Mouse (Mus musculus) layer of hippocampus, adult 6 months (tissue): ENCODE measurements around the gene Magt1. TPM values are rescaled to one million over a fixed set of nuclear protein-coding genes. Genes with fewer than 3 reads are reported as not detected.

Experiments used
- long read RNA-seq, 2 experiments: library from polyadenylated mRNA; unstranded; transcript quantifications; one replicate each; pipeline ENCODE4 v2.0.0; 2019 to 2020
- polyA plus RNA-seq: library from polyadenylated mRNA; unstranded; fragments of <200 nt; fragmentation: Nextera tagmentation; gene quantifications from 2 replicates; pipeline ENCODE4 v1.2.3, GENCODE M21; 2021

Gene Magt1
- 8.3 and 10.5 TPM in 2 replicates for polyA plus RNA-seq
- long read RNA-seq, experiment 1, full-length matches to known transcripts: 18 of 28 reads
- long read RNA-seq, experiment 1, partial matches to known transcripts: 5 of 28 reads
- long read RNA-seq, experiment 1, other reads (novel, unspliced or antisense): 5 of 28 reads
- long read RNA-seq, experiment 2, full-length matches to known transcripts: 77 of 85 reads
- long read RNA-seq, experiment 2, partial matches to known transcripts: 0 of 85 reads
- long read RNA-seq, experiment 2, other reads (novel, unspliced or antisense): 8 of 85 reads

DNA sequence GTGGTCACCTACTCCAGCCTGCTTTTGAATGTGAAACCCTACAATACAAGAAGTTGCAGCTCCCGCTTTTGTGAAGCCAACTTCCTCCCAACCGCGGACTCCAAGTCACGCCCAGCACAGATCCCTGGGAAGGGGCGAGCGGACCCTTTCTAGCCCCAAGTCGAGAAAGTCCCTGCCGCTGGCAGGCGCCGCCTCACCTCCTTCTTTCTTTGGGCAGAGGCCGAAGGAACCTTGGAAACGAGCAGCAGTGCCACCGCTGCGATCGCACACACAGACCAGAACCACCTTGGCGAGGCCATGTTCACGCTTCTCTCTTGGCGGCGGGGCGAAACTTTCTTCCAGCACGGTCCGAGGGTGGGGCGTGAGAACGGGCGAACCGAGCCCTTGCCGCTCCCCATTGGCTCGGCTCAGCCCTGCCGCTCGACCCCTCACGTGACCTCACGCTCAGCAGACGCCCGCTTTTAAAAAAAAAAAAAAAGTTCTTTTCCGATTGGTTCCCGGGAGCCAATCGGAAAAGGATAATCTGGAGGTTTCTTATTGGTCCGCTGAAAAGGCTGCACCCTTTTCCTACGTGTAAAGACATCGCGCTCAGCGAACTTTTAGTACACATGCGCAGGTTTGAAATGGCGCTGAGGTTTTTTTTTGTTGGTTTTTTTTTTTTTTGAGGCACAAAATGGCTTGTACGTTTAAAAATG lies at the start of gene Magt1:
Gene Magt1, minus strand, starts transcription at position 442 of the 695 bp plus-strand sequence.

DNA sequence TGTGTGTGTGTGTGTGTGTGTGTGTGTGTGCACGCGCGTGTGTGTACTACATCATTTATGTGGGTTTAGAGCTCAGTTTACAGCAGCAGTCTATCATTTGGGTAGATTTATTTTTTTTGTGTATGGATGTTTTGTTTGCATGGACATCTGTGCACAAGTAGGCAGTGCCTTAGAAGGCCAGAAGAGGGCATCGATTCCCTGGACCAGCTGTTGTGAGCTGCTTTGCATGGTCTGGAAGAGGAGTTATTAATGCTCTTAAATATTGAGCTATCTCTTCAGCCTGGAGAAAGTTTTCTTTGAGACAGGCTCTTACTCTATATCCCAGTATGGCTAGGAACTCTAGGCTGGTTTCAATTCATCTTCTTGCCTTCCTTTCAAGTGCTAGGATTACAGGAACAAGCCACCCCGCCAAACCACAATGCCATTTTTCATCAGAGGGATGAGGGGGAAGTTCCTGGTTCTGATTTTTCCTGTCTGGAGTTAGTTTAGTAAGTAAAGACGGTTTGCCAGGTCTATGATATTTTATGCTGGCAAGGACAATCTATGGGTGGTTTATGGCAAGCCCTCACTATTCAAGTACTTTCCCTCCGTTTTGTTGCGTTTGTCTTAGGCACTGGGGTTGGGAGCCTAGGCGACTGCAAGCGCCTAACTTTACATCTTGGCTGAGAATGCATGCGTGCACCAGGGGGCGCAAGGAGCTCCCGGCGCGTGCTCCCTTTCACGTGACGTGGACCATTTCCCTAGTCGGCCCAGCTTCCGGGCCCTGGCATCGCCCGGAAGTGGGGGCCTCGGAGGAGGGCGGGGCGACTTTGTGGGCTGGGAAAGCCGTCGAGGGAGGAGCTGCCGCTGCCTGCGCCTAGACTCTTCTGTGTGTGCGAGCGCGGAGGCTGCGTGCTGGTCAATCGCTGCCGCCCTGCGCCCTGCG lies 15.0 kb upstream of the Magt1 start, which contains the start of gene Atp7a:
Gene Atp7a, plus strand, starts transcription at position 859 of the 925 bp plus-strand sequence.

DNA sequence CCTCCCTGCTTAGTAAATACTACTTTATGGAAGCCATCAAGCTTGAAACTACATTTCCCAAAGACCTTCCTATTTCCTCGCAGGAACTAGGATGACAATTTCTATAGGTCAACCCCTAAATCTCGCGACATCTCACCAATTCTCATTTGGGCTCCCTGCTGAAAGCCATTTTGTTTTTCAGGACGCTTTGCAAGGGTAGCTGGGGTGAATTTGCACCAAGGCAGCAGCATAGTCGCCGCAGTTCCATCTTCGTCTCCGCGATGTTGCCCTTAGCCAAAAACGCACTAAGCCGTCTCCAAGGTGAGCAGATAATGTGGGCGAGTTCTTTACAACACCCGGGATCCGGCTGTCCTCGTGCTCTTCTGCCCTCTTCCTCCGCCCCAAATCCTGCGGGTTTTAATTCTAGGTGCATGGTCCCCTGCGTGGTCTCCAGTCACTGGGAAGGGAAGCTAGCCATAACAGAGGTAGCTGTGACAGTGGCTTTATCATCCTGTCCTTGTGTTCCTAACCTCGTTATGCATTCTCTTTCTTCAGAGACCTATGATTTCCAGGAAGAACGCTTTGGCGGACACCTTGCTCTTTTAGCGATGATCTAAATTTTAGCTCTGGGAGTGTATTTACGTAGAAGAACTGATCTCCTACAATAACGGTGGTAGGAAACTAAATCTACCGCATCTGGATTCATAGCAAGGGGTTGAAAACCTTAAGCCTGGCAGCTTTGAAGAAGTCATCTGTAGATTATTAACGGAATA lies 4.0 kb upstream of the Magt1 start, which contains the start of gene Cox7b:
Gene Cox7b, plus strand, starts transcription at position 130 of the 752 bp plus-strand sequence.

DNA sequence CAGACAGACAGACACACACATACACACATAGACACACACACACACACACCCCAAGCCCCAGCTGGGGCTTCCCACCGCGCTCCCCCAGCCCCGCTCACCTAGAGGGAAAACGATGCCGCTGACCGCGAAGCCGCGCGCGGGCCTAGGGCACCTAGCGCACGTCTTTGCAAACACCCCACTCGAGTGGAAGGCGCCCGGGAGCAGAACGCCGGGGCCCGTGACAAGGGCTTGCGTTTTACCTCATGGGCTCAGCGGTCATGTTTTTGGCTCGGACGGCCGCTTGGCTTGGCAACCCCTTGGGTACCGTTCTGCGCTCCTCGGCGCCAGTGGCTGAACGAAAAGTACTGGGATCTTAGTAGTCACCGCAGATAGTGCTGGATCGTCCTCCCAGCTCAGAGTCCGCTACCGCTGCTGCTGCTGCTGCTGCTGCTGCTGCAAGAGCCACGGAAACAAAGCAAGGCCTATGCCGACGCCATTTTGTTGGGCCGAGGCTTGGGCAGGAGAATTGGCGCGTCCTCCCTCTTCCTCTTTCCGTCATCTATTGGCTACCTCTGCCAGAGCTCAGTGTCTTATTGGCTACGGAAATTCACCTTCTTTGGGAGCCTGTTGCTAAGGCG lies 82.7 kb downstream of the Magt1 start, which contains the start of gene Atrx:
Gene Atrx, minus strand, starts transcription at position 543 of the 617 bp plus-strand sequence.

Other genes with a start within 250 kb of the Magt1 start
- gene Fgf16, start 247.6 kb downstream of the Magt1 start, polyA plus RNA-seq: 0.78 and 1.5 TPM in 2 replicates
- gene Atrx, start 82.5 kb downstream of the Magt1 start, polyA plus RNA-seq: 69.8 and 76.0 TPM in 2 replicates
- 808 and 954 TPM in 2 replicates for gene Cox7b, start 3.8 kb upstream of the Magt1 start, polyA plus RNA-seq
- gene Atp7a, start 15.4 kb upstream of the Magt1 start, polyA plus RNA-seq: 1.6 and 3.0 TPM in 2 replicates
- gene Tlr13, start 131.3 kb upstream of the Magt1 start, polyA plus RNA-seq: 0.79 and 1.1 TPM in 2 replicates
- gene Pgk1, start 175.2 kb upstream of the Magt1 start, polyA plus RNA-seq: 512 and 524 TPM in 2 replicates
- gene Taf9b, start 209.3 kb upstream of the Magt1 start, polyA plus RNA-seq: 28.5 and 32.7 TPM in 2 replicates
- gene Fnd3c2, start 243.5 kb upstream of the Magt1 start, polyA plus RNA-seq: not detected in 2 replicates